Mouse (Mus musculus) layer of hippocampus, adult 11-12 months (tissue): ENCODE measurements around the gene Arhgef2.
A peak's percentile ranks its signal among the peaks of the same experiment; 100 is the strongest.
"Not testable (repeated sequence)": the region's sequence is repeated elsewhere in the genome, so short reads cannot be mapped to it uniquely, and the experiment has no call there.

Source experiments
- DNase-seq: peaks from one replicate; pipeline ENCODE4 v3.0.0; 2022; ENCODE audit warnings: low spot score

The Arhgef2 gene

DNA sequence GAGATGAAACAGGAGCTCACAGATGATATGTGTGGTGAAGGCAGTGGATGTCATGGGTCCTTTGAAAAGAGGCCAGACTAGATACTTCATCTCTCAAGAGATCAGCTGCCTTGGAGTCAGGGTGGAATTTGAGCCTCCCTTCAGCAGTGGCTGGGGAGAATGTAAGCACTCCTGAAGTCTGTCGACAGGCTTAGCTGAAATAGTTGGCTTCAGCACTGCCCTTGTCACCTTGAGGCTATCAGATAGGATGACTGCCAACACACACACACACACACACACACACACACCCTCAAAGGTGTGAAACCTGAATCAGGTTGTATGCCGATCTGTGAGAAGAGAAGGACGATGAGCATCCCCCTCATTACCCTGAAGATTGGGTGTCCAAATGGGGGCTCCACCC, 14.7 kb upstream of the Arhgef2 start:
- DNase-seq = no peak

GRCm38 (mm10) chr3:88591950-88592731, 13.6 kb upstream of the Arhgef2 start:
- peak; percentile 63 for DNase-seq

DNA sequence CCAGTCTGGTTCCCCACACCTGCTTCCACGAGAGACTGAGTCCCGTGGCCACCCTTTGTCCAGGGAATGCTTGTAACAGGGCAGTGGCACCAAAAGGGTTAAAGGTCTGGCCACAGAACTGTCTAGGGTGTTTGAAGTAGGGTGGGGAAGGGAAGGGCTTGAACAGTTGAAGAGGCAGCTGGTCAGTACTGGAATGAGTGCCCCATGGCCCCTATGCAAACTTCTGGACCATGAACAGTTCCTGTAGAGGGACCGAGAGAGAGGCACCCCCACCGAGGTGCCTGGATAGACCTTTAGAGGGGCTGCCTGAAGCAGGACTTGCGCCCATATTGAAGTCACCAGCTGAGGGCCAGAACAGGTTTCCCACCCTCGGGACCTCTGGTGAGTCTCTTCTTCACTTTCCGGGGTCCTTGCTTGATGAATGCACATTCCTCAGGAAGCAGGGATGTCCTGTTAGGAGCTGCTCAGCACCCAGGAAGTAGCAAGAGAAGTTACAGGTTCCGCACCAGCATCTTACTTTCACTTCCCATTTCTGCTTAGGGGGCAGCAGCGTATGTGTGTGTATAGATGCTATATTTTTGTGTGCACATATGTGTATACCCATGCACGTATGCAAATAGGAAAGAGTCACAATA, 12.7 kb upstream of the Arhgef2 start:
- no peak for DNase-seq

DNA sequence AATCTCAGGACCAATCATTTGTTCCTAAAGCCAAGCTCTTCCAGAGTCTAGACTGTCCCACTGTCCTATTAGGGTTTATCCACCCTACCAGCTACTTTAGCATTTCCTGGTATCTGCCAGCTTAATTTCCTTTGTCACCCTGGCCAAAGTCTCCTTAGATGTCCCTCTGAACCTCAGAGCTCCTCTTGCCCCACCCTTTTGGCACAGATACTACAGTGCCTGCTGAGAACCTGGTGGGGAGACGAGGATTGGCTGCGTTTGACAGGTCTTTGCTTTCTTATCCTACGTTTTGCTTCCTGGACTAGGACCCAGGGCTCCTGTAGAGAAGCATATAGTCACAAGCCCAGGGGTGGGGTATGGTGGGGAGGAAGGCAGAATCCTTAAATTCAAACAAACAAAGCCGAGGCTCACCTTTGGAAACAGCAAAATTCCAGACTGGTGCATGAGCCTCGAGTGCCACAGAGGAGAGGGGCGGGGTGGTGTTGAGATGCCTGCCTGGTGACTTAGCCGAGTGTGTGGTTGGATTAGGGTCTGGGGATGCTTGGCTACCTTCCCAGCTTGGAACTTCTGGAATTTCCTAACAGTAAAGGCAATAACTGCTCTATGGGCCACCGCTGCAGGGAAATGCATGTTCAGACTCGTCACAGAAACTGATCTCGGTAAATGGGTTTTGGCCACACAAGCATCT, 11.7 kb upstream of the Arhgef2 start:
- DNase-seq = no peak

DNA sequence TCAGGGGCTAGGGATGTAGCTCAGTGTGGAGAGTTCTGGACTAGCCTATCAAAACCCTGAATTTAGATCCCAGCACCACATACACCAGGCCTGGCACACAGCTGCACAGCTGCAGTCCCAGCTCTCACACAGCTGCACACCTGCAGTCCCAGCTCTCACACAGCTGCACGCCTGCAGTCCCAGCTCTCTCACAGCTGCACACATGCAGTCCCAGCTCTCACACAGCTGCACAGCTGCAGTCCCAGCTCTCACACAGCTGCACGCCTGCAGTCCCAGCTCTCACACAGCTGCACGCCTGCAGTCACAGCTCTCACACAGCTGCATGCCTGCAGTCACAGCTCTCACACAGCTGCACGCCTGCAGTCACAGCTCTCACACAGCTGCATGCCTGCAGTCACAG, 9.2 kb upstream of the Arhgef2 start:
- not testable (repeated sequence) for DNase-seq

DNA sequence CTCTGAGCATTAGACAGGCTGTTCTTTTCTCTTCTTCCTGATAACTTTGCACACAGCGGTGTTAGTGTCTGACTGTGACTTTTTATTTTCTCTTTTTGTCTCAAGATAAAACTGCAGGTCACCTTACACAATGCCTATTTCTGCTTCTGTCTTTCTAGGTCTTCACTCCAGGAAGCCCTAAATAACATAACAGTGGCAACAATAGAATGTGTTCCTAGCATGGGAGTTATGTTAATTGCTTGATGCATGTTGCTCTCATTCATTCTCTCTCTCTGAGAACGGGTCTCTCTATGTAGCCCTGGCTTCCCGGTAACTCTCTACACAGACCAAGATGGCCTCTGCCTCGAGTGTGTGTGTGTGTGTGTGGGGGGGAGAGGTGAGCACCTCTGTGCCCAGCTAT, 3.3 kb upstream of the Arhgef2 start:
- no peak for DNase-seq

DNA sequence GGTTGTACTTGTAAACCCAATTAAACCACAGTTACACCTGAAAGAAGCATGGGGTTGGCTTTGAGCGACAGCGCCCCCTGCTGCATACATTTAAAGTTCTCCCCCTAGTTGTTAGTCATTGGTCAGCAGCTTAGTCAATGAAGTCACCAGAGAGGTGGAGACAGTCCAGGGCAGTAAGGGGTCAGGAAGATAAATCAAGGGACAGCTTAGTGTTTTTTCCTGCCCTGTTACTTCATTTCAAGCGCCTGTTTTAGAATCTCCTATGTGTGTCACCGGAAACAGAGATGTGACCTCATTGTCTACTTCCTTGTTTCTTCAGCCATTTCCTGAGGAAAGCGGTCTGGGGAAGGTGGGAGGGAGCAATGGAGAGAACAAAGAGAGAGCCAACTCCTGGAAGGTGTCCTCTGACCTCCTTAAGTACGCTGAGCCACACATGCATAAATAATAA, 2.0 kb upstream of the Arhgef2 start:
- peak; percentile 55 for DNase-seq

GRCm38 (mm10) chr3:88604863-88605262, 903 bp upstream of the Arhgef2 start:
- DNase-seq = no peak

- peak; percentile 93 for DNase-seq
Measured at GRCm38 (mm10) chr3:88607065-88607757, 1.4 kb downstream of the Arhgef2 start.

- no peak for DNase-seq
Measured at GRCm38 (mm10) chr3:88607758-88608138, 2.0 kb downstream of the Arhgef2 start.

DNA sequence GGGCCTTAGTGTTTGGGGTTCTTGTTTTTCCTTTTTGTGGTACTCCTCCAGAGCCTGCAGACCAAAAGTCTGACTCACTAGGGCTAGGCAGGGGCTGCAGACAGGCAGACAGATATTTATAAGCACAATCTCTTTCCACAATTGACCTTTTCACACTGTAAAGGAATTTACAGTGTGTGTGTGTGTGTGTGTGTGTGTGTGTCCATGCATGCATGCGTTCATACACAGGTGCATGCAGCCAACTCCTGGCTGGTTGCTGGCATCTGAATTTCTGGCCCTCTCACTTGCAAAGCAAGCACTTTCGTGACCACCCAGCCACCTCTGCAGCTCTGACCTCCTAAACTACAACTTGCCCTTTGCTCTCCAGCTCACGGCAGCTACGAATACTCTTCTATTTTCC, 3.3 kb downstream of the Arhgef2 start:
- DNase-seq = no peak

GRCm38 (mm10) chr3:88614418-88614817, 8.7 kb downstream of the Arhgef2 start:
- no peak for DNase-seq

DNA sequence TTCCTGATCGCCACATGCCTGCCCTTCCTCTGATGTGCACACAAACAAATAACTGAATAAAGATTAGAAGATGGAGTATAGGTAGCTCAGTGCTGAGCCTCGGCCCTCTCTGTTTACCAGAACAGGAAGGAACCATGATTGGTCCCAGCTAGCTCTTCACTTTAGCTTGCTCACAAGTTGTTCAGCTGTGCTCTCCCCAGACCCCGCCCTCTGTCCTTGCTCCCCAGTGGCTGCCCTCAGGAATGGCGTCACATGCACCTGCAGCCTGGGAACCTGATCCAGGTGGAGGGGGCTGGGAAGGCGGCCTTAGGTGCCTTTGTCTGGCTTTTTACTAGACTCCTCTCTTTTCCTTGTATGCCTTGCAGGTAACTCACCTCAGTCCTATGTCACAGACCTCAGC, 9.4 kb downstream of the Arhgef2 start:
- no peak for DNase-seq

- peak; percentile 27 for DNase-seq
Measured at GRCm38 (mm10) chr3:88615902-88616391, 10.2 kb downstream of the Arhgef2 start.

DNA sequence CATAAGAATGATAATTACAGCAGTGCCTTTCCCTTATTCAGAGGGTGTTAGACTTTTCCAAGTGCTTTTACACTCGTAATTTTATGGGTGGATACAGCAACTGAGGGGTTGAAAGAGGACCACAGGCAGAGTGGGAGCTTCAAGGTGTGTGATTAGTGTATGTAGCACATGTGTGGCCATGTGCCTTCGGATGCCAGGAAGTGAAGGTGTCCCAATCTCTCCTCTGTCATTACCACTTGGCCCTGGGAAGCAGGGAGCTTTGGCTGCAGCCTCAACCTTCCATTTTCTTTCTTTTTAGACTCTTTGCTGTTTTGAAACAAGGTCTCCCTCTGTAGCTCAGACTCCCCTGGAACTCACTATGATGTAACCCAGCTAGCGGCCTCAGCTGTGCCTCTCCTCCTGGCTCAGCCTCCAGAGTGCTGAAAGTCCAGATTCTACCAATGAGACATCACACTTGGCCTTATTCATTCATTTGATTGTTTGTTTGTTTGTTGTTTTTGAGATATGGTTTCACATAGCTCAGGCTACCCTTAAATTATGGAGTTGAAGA, 11.3 kb downstream of the Arhgef2 start:
- no peak for DNase-seq

DNA sequence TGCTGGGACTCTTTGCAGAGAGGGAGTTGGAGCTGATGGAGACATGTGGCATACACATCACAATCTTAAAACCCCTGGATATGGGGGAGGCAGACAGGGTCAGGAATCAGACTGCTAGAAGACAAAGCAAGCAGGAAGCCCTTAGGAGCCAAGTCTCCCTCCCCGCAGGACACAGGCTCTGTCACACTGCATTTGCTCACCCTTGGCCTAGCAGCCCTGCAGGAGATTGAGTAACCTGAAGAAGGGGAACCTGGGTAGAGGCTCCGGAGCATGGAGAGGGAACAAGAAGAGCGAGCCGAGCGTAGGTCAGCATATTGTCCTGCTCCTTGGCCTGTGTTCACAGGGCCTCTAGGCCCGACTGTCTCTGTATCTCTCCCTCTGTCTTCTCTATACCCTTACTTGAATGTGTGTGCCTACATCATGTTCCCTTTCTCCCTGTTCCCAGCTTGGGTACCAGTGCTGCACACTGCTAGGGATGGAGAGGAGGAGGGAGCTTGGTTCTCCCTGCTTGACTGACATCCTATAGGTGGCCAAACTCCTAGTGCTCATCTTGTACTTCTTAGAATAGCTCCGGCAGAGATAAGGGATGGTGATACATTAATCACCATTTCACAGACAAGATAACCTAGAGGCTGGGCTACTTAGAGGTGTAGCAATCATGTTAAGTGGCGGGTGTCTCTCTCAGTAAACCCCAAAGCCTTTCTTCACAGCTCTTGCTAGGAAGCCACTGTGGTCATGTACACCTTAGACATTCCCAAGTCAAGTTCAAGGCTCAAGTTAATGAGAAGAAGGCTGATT, 12.5 kb downstream of the Arhgef2 start:
- no peak for DNase-seq

DNA sequence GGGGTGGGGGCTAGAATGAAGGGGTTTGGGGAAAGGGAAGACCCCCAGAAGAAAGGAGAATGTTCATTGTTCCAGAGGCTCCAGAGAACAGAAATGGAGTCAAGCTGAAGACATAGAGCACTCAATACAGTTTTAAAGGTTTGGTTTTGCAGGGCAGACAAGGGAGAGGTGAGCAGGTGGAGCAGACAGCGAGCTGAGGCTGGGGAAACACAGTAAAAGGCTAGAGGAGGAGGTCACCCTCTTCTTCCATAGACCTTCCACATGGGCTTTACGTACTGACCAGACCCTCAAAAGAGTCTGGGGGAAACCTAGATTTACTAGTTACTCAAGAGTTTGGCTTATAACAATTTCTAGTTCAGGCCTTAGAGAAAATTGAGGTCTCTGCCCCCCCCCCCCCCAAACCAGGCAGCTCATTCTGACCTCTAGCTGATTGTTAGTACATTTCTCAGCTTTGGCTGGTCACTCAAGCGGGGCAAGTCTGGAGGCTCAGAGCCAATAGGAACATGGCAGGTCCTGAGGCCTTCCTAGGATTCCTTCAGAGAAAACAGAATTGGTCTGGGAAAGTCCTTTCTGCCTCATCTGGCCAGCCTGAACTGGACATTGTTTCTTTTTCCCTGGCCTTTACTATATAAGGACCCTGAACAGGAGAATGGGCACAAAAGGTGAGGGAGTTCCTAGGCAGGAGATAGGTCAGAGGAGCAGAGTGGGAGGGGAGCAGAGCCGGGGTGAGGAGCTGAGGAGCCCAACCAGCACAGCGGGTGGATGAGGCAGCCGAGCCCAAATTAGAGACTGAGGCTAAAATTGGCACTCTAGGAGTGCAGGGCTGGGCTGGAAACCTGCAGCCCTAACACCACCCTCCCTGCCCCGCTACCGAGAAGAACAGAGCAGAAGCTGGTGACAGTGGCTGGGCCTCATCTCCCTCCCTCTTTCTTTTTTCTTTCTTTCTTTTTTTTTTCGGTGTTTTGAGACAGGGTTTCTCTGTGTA, 13.6 kb downstream of the Arhgef2 start:
- DNase-seq = no peak

- DNase-seq = no peak
Measured at GRCm38 (mm10) chr3:88620146-88620991, 14.6 kb downstream of the Arhgef2 start.

DNA sequence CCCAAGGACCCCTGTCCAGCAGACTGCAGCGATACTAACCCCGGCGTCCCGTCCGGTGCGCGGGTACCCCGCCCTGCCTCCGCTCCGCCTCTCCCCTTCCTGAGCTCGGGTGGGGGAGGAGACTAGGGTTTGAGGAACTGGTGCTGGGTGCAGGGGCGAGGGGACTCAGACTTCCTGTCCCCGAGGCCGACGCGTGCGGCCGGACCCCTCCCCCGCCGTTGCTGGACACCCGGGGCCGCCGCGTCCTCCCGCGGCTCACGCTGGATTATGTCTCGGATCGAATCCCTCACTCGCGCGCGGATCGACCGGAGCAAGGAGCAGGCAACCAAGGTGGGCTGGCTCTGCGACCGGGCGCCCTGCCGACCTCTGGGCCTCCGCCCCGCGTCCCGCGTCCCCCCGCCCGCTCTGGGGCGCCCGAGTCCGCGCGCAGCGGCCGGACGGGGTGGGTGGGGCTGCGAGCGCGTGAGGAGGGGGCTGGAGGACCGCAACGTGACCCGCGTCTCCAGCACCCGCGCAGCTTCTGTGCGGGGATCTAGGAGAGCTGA, 15.3 kb downstream of the Arhgef2 start:
- DNase-seq = peak; percentile 70
